In the genomic region with DNA sequence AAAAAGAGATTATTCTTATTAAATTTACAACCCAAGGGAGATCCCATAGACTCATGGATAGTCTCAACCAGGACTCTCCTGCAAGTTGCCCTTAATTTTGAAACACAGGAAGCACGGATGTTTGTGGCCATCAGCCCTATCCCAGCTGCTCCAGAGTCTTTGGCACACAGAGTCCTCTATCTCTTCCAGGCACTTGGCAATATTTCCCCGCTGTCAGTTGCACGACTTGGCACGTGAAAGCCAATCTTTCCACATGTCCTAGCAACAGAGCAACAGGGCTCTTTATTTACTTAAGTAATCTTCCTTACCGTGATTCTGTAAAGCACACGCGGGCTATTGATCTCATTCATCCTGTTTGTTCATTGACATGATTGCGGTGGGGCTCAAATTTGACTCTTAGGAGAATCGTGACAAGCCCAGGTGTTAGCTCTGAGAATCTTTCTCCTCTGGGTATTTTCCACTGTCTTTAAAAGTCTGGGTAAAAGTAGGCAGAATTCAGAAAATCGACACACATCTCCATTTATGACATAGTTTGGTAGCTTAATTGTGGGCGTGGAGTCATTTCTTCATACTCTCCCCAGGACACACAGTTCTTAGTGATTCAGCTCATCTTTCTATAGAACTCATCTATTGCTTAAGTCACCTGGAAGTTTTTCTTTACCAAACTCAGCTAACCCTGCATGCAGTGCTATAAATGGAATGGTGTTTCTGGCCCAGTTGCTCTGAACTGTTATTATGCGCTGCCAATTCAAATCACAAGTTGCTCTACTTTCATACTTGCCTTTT, we compare ENCODE assay signal across 13 mouse cellular contexts. TPM values are rescaled to one million over a fixed set of nuclear protein-coding genes. Genes with fewer than 3 reads are reported as not detected.
DNase-seq lines count a peak whose midpoint lies in the region; ATAC-seq lines count a peak whose summit lies in the region.
"Had no signal": no experiment of that assay in that cellular context is flagged by ENCODE, and none has a peak within 500 bp of the region (broad histone marks: within the 10 kb centered on the region; RNA-seq: fewer than 3 reads in every experiment).

No protein-coding gene starts in this region.

- H3K4me2 ChIP-seq in heart, embryonic 11.5 days: no peak overlapping the region
- H3K4me2 ChIP-seq: lung, embryonic 15.5 days had no signal

- no peaks in the 10 kb centered on the region for H3K36me3 ChIP-seq in heart, embryonic 11.5 days (ENCODE audit: control insufficient read depth, insufficient read depth, low read length)
- H3K36me3 ChIP-seq: lung, embryonic 15.5 days had no signal

- no peak overlapping the region for H3K9ac ChIP-seq in heart, embryonic 11.5 days (ENCODE audit: low read depth, low read length)
- H3K9ac ChIP-seq: lung, embryonic 15.5 days had no signal

- peak; percentile 98 for DNase-seq in heart, adult 11 months
- peak; percentile 19 for DNase-seq in ovary, adult 18-20 months (ENCODE audit: low spot score)
- no peak for DNase-seq in ovary, postnatal 10 days (ENCODE audit: low spot score)
- DNase-seq in heart, adult 9 months (ENCODE audit: low spot score in 2 of 2): peak; percentile 82 to 86
- peak; percentile 47 to 78 for DNase-seq in lung, postnatal 4 days
- DNase-seq in embryo, embryonic 11 days: no peak
- DNase-seq in T-cell, adult 2 months (ENCODE audit: low spot score): no peak
- DNase-seq: kidney, adult 9 months; right cerebral cortex, postnatal 4 days; thymus, adult 2 months had no signal

- WGBS in heart, embryonic 11.5 days (ENCODE audit: insufficient replicate concordance): 75% methylated on average over 12 of the region's 12 CpGs

- H3K27me3 ChIP-seq in heart, embryonic 11.5 days (ENCODE audit: control insufficient read depth, insufficient read depth, low read length): no peaks in the 10 kb centered on the region
- H3K27me3 ChIP-seq: lung, embryonic 15.5 days had no signal

- ATAC-seq in heart, embryonic 11.5 days (replicated peaks; ENCODE audit: insufficient number of reproducible peaks, low FRiP score, low TSS enrichment): no peak
- ATAC-seq: CD4-positive, CD25-positive, alpha-beta regulatory T cell, adult 4 months had no signal

- peaks cover 3% of the 10 kb centered on the region; the same call in 1 of the 2 replicates for H3K9me3 ChIP-seq in heart, embryonic 11.5 days (replicated peaks; ENCODE audit: control insufficient read depth, low read length)
- H3K9me3 ChIP-seq: lung, embryonic 15.5 days had no signal

- no peak overlapping the region for H3K27ac ChIP-seq in heart, embryonic 11.5 days (ENCODE audit: low read depth, low read length)
- H3K27ac ChIP-seq: lung, embryonic 15.5 days had no signal

- H3K4me1 ChIP-seq in heart, embryonic 11.5 days (ENCODE audit: control insufficient read depth, insufficient read depth, low read length): no peaks in the 10 kb centered on the region

- H3K4me3 ChIP-seq in heart, embryonic 11.5 days (ENCODE audit: low read depth, low read length): no peak overlapping the region
- H3K4me3 ChIP-seq: lung, embryonic 15.5 days had no signal

RNA-seq across cellular contexts. Expression of a gene that starts 13.6 kb away (rescaled TPM):
- polyA plus RNA-seq in heart, embryonic 11.5 days (2014; fragmentation: Nextera tagmentation; extraction: Ambion mirVana): 0.69 and 2.2 TPM in 2 replicates
- polyA plus RNA-seq: CD4-positive, CD25-positive, alpha-beta regulatory T cell, adult 4 months had no signal

Comparison
In these comparisons a context has a peak if more than half of its experiments do, and no peak if none do; other contexts are left out.
1. DNase-seq: peak in heart, adult 11 months (single experiment), ovary, adult 18-20 months (single experiment), heart, adult 9 months (2 of 2) and lung, postnatal 4 days (2 of 2); none in ovary, postnatal 10 days (single experiment), embryo, embryonic 11 days (single experiment) and T-cell, adult 2 months (single experiment).